Mouse (Mus musculus): ENCODE measurements around the gene Msrb2.

GRCm38 (mm10) chr2:19390411-19391143, 19.3 kb downstream of the Msrb2 start:
- TF ChIP-seq CTCF (IDR thresholded peaks at IDR 0.05; ENCODE audit: low read depth) (no peak), EP300 (optimal IDR thresholded peaks at IDR 0.05) (no peak)
